Mouse (Mus musculus): ENCODE data around the gene Kif21a. TPM values are rescaled to one million over a fixed set of nuclear protein-coding genes. Genes with fewer than 3 reads are reported as not detected.
A peak's percentile ranks its signal among the peaks of the same experiment; 100 is the strongest.

The Kif21a gene
- polyA plus RNA-seq, 1 experiment from 2014 or later, result 14.0 TPM

- no peak overlapping the region for H3K4me3 ChIP-seq (replicated peaks; ENCODE audit: low read depth, low read length)
- DNase-seq (ENCODE audit: low spot score), result no peak
- no peak for ATAC-seq (replicated peaks; ENCODE audit: low FRiP score, low read depth)
- H3K27ac ChIP-seq, result no peak overlapping the region
- no peaks in the 10 kb centered on the region for H3K36me3 ChIP-seq (ENCODE audit: insufficient read depth, low read length)
- H3K4me1 ChIP-seq (replicated peaks; ENCODE audit: insufficient read depth, low read length), result no peaks in the 10 kb centered on the region
- WGBS, result 75% methylated on average over 8 of the region's 8 CpGs
- H3K9me3 ChIP-seq (replicated peaks; ENCODE audit: low read length), result no peaks in the 10 kb centered on the region
- TF ChIP-seq CTCF (IDR thresholded peaks at IDR 0.05; ENCODE audit: low read depth), result no peak
- H3K9ac ChIP-seq (ENCODE audit: low read depth, low read length), result no peak overlapping the region
- no peak overlapping the region for H3K4me2 ChIP-seq (ENCODE audit: low read length)
- H3K27me3 ChIP-seq (ENCODE audit: insufficient read depth, low read length), result no peaks in the 10 kb centered on the region
Measured at GRCm38 (mm10) chr15:91022276-91022675, 27.5 kb downstream of the Kif21a start.

GRCm38 (mm10) chr15:91018861-91019187 is 30.9 kb downstream of the Kif21a start:
- no peaks in the 10 kb centered on the region for H3K9me3 ChIP-seq (replicated peaks; ENCODE audit: low read length)
- no peaks in the 10 kb centered on the region for H3K36me3 ChIP-seq (ENCODE audit: insufficient read depth, low read length)
- H3K4me1 ChIP-seq (replicated peaks; ENCODE audit: insufficient read depth, low read length), result no peaks in the 10 kb centered on the region
- no peak for TF ChIP-seq CTCF (IDR thresholded peaks at IDR 0.05; ENCODE audit: low read depth)
- ATAC-seq (replicated peaks; ENCODE audit: low FRiP score, low read depth) (no peak), DNase-seq (ENCODE audit: low spot score) (no peak)
- 71% methylated on average over 3 of the region's 3 CpGs for WGBS
- H3K4me3 ChIP-seq (replicated peaks; ENCODE audit: low read depth, low read length), result no peak overlapping the region
- H3K27me3 ChIP-seq (ENCODE audit: insufficient read depth, low read length), result no peaks in the 10 kb centered on the region
- H3K27ac ChIP-seq, result no peak overlapping the region
- no peak overlapping the region for H3K4me2 ChIP-seq (ENCODE audit: low read length)
- H3K9ac ChIP-seq (ENCODE audit: low read depth, low read length), result no peak overlapping the region

- TF ChIP-seq CTCF (IDR thresholded peaks at IDR 0.05; ENCODE audit: low read depth), result no peak
- no peak for ATAC-seq (replicated peaks; ENCODE audit: low FRiP score, low read depth)
- 58% methylated on average over 9 of the region's 9 CpGs for WGBS
- Histone ChIP-seq H3K27me3 (ENCODE audit: insufficient read depth, low read length) (no peaks in the 10 kb centered on the region), H3K36me3 (ENCODE audit: insufficient read depth, low read length) (no peaks in the 10 kb centered on the region), H3K4me2 (ENCODE audit: low read length) (no peak overlapping the region), H3K4me1 (replicated peaks; ENCODE audit: insufficient read depth, low read length) (no peaks in the 10 kb centered on the region), H3K27ac (no peak overlapping the region), H3K4me3 (replicated peaks; ENCODE audit: low read depth, low read length) (no peak overlapping the region), H3K9me3 (replicated peaks; ENCODE audit: low read length) (no peaks in the 10 kb centered on the region), H3K9ac (ENCODE audit: low read depth, low read length) (no peak overlapping the region)
- DNase-seq (ENCODE audit: low spot score), result no peak
Measured at GRCm38 (mm10) chr15:91018161-91018860, 31.4 kb downstream of the Kif21a start.

GRCm38 (mm10) chr15:91017261-91018160 is 32.2 kb downstream of the Kif21a start:
- H3K9me3 ChIP-seq (replicated peaks; ENCODE audit: low read length), result no peaks in the 10 kb centered on the region
- 65% methylated on average over 23 of the region's 23 CpGs for WGBS
- ATAC-seq (replicated peaks; ENCODE audit: low FRiP score, low read depth) (0 out of 2 replicates have a peak, but pooled peaks have one; percentile 45), DNase-seq (ENCODE audit: low spot score) (no peak)
- H3K36me3 ChIP-seq (ENCODE audit: insufficient read depth, low read length), result no peaks in the 10 kb centered on the region
- H3K4me2 ChIP-seq (ENCODE audit: low read length), result peak overlapping the region; percentile 23
- H3K27ac ChIP-seq, result 0 out of 2 replicates have a peak overlapping the region, but pooled peaks have one; percentile 13
- no peak overlapping the region for H3K4me3 ChIP-seq (replicated peaks; ENCODE audit: low read depth, low read length)
- 0 out of 2 replicates have a peak, but pooled peaks have one; percentile 11 for TF ChIP-seq CTCF (IDR thresholded peaks at IDR 0.05; ENCODE audit: low read depth)
- H3K9ac ChIP-seq (ENCODE audit: low read depth, low read length), result no peak overlapping the region
- no peaks in the 10 kb centered on the region for H3K27me3 ChIP-seq (ENCODE audit: insufficient read depth, low read length)
- no peaks in the 10 kb centered on the region for H3K4me1 ChIP-seq (replicated peaks; ENCODE audit: insufficient read depth, low read length)

- Histone ChIP-seq H3K36me3 (ENCODE audit: insufficient read depth, low read length) (no peaks in the 10 kb centered on the region), H3K4me3 (replicated peaks; ENCODE audit: low read depth, low read length) (no peak overlapping the region), H3K4me1 (replicated peaks; ENCODE audit: insufficient read depth, low read length) (no peaks in the 10 kb centered on the region), H3K9me3 (replicated peaks; ENCODE audit: low read length) (no peaks in the 10 kb centered on the region), H3K27me3 (ENCODE audit: insufficient read depth, low read length) (no peaks in the 10 kb centered on the region), H3K27ac (no peak overlapping the region), H3K4me2 (ENCODE audit: low read length) (no peak overlapping the region), H3K9ac (ENCODE audit: low read depth, low read length) (no peak overlapping the region)
- no peak for TF ChIP-seq CTCF (IDR thresholded peaks at IDR 0.05; ENCODE audit: low read depth)
- DNase-seq (ENCODE audit: low spot score) (no peak), ATAC-seq (replicated peaks; ENCODE audit: low FRiP score, low read depth) (no peak)
- 79% methylated on average over 12 of the region's 12 CpGs for WGBS
Measured at GRCm38 (mm10) chr15:91016366-91016765, 33.4 kb downstream of the Kif21a start.

GRCm38 (mm10) chr15:91012793-91013580 is 36.8 kb downstream of the Kif21a start:
- no peaks in the 10 kb centered on the region for H3K4me1 ChIP-seq (replicated peaks; ENCODE audit: insufficient read depth, low read length)
- H3K27me3 ChIP-seq (ENCODE audit: insufficient read depth, low read length), result no peaks in the 10 kb centered on the region
- no peak overlapping the region for H3K4me3 ChIP-seq (replicated peaks; ENCODE audit: low read depth, low read length)
- WGBS, result 29% methylated on average over 6 of the region's 6 CpGs
- peak; percentile 54 for ATAC-seq (replicated peaks; ENCODE audit: low FRiP score, low read depth)
- DNase-seq (ENCODE audit: low spot score), result peak; percentile 12
- no peaks in the 10 kb centered on the region for H3K9me3 ChIP-seq (replicated peaks; ENCODE audit: low read length)
- H3K36me3 ChIP-seq (ENCODE audit: insufficient read depth, low read length), result no peaks in the 10 kb centered on the region
- TF ChIP-seq CTCF (IDR thresholded peaks at IDR 0.05; ENCODE audit: low read depth), result no peak
- H3K4me2 ChIP-seq (ENCODE audit: low read length), result peak overlapping the region; percentile 43
- H3K9ac ChIP-seq (ENCODE audit: low read depth, low read length), result no peak overlapping the region
- H3K27ac ChIP-seq, result peak overlapping the region; percentile 77
